Mouse (Mus musculus) spleen, adult 2 months (tissue): ENCODE data around the gene Gpr171.

Experiments
- CTCF ChIP-seq: fragments of 200-500 bp; IDR thresholded peaks from 2 replicates; pipeline ENCODE4 v1.5.1; 2011; ENCODE audit warnings: mild to moderate bottlenecking, inconsistent platforms; ENCODE audit not compliant: insufficient read depth, insufficient read length, insufficient replicate concordance; ENCODE audit errors: extremely low read depth
- POLR2A ChIP-seq: fragments of 200-500 bp; IDR thresholded peaks from 2 replicates; pipeline ENCODE4 v1.6.1; 2011; ENCODE audit warnings: low read depth, low read length, inconsistent platforms

DNA sequence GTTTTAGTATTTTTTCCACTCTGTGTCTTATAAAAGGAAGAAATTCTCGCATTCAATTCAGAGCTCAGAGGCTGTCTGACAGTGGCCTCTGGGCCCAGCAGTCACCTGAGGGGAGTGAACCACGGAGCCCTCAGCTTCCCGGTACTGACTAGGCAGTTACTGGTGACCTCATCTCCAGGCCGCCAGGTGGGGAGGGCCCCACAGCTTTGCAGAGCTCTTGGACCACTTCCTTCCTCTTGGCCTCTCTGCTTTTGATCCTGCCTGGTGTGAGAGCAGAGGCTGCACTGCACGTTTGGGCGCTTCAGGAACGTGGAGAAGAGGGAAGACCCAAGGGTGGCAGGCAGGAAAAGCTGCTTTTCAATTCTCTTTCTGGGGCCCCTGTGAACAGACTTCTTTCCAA lies 20.7 kb downstream of the Gpr171 start:
- TF ChIP-seq POLR2A (no peak), CTCF (no peak)
